Mouse (Mus musculus) ovary, adult 18-20 months (tissue): ENCODE data around the gene Ccdc18.
A peak's percentile ranks its signal among the peaks of the same experiment; 100 is the strongest.
"Not testable (repeated sequence)": the region's sequence is repeated elsewhere in the genome, so short reads cannot be mapped to it uniquely, and the experiment has no call there.

ENCODE experiments used
- DNase-seq: peaks from one replicate; pipeline ENCODE4 v3.0.0; 2022; ENCODE audit warnings: low spot score, mixed read lengths

The Ccdc18 gene

GRCm38 (mm10) chr5:108132441-108133243 is at the start of gene Ccdc18, which contains the start of gene Tmed5:
Gene Ccdc18, plus strand, starts transcription at chr5:108132875.
Gene Tmed5, minus strand, starts transcription at chr5:108132620.
- peak; percentile 96 for DNase-seq

GRCm38 (mm10) chr5:108085440-108085839 is 47.2 kb upstream of the Ccdc18 start:
- no peak for DNase-seq

- not testable (repeated sequence) for DNase-seq
Observed at GRCm38 (mm10) chr5:108092731-108093130, 39.9 kb upstream of the Ccdc18 start.

GRCm38 (mm10) chr5:108097676-108098075 is 35.0 kb upstream of the Ccdc18 start:
- no peak for DNase-seq

GRCm38 (mm10) chr5:108100196-108100595 is 32.5 kb upstream of the Ccdc18 start:
- no peak for DNase-seq

- no peak for DNase-seq
Observed at GRCm38 (mm10) chr5:108104306-108104705, 28.4 kb upstream of the Ccdc18 start.

- no peak for DNase-seq
Observed at GRCm38 (mm10) chr5:108109346-108109745, 23.3 kb upstream of the Ccdc18 start.

GRCm38 (mm10) chr5:108117693-108118092 is 15.0 kb upstream of the Ccdc18 start:
- DNase-seq, result no peak

GRCm38 (mm10) chr5:108120221-108120900 is 12.3 kb upstream of the Ccdc18 start:
- no peak for DNase-seq

GRCm38 (mm10) chr5:108131849-108132440 is 730 bp upstream of the Ccdc18 start:
- DNase-seq, result no peak

- no peak for DNase-seq
Observed at GRCm38 (mm10) chr5:108152592-108152991, 19.9 kb downstream of the Ccdc18 start.

GRCm38 (mm10) chr5:108160796-108161195 is 28.1 kb downstream of the Ccdc18 start:
- no peak for DNase-seq

GRCm38 (mm10) chr5:108163695-108164094 is 31.0 kb downstream of the Ccdc18 start:
- DNase-seq, result no peak

GRCm38 (mm10) chr5:108184050-108184449 is 51.4 kb downstream of the Ccdc18 start:
- DNase-seq, result no peak

- no peak for DNase-seq
Observed at GRCm38 (mm10) chr5:108188967-108189366, 56.3 kb downstream of the Ccdc18 start.

- no peak for DNase-seq
Observed at GRCm38 (mm10) chr5:108206008-108206407, 73.3 kb downstream of the Ccdc18 start.

GRCm38 (mm10) chr5:108211512-108211911 is 78.8 kb downstream of the Ccdc18 start:
- no peak for DNase-seq

GRCm38 (mm10) chr5:108214928-108215327 is 82.3 kb downstream of the Ccdc18 start:
- DNase-seq, result no peak

- DNase-seq, result no peak
Observed at GRCm38 (mm10) chr5:108224077-108224476, 91.4 kb downstream of the Ccdc18 start.

GRCm38 (mm10) chr5:108226159-108226558 is 93.5 kb downstream of the Ccdc18 start:
- DNase-seq, result no peak

GRCm38 (mm10) chr5:108246314-108246765 is 113.7 kb downstream of the Ccdc18 start:
- DNase-seq, result no peak

- DNase-seq, result no peak
Observed at GRCm38 (mm10) chr5:108250033-108250432, 117.4 kb downstream of the Ccdc18 start.

- no peak for DNase-seq
Observed at GRCm38 (mm10) chr5:108255259-108255658, 122.6 kb downstream of the Ccdc18 start.
